Mouse (Mus musculus): ENCODE measurements around the gene Olfr214. TPM values are rescaled to one million over a fixed set of nuclear protein-coding genes. Genes with fewer than 3 reads are reported as not detected.
"Not testable (repeated sequence)": the region's sequence is repeated elsewhere in the genome, so short reads cannot be mapped to it uniquely, and the experiment has no call there.

Gene Olfr214
- not detected in 2 replicates for polyA plus RNA-seq (2014; fragmentation: Nextera tagmentation; extraction: Ambion mirVana)

DNA sequence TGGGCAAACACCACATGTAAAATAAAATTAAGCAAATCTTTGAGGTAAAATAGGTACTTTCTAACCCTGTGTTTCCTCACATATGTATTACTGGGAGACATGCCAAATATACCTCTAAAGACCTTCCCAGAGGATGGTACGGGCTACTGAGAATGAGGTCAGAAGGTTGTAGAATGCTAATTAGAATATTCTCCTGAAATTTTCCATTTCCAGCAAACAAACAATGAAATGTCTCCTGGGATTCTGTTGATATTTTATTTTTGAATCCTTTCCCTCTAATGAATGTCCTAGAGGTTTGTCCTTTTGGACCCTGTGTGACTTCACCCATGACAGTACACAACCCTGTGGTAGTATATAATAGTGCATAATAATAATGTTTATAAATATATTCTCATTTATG, at the start of gene Olfr214:
TSS of gene Olfr214 (plus strand) at position 301 of the 400 bp plus-strand sequence.
- Histone ChIP-seq H3K36me3 (ENCODE audit: control insufficient read depth, insufficient read depth, low read length) (no peaks in the 10 kb centered on the region), H3K9ac (ENCODE audit: low read depth, low read length) (no peak within 1 kb of the TSS), H3K9me3 (ENCODE audit: control insufficient read depth, low read length) (no peaks in the 10 kb centered on the region), H3K27me3 (replicated peaks; ENCODE audit: control insufficient read depth, insufficient read depth, low read length) (no peaks in the 10 kb centered on the region), H3K27ac (replicated peaks; ENCODE audit: low read depth, low read length) (no peak within 1 kb of the TSS), H3K4me3 (ENCODE audit: low read depth, low read length) (no peak within 1 kb of the TSS), H3K4me1 (ENCODE audit: control insufficient read depth, insufficient read depth, low read length) (peaks cover 4% of the 10 kb centered on the region; the same call in 1 of the 2 replicates), H3K4me2 (ENCODE audit: low read depth, low read length) (no peak within 1 kb of the TSS)
- 40% methylated on average over 1 of the region's 1 CpGs for WGBS
- DNase-seq (ENCODE audit: low spot score) (no peak), ATAC-seq (ENCODE audit: low read depth) (no peak)

DNA sequence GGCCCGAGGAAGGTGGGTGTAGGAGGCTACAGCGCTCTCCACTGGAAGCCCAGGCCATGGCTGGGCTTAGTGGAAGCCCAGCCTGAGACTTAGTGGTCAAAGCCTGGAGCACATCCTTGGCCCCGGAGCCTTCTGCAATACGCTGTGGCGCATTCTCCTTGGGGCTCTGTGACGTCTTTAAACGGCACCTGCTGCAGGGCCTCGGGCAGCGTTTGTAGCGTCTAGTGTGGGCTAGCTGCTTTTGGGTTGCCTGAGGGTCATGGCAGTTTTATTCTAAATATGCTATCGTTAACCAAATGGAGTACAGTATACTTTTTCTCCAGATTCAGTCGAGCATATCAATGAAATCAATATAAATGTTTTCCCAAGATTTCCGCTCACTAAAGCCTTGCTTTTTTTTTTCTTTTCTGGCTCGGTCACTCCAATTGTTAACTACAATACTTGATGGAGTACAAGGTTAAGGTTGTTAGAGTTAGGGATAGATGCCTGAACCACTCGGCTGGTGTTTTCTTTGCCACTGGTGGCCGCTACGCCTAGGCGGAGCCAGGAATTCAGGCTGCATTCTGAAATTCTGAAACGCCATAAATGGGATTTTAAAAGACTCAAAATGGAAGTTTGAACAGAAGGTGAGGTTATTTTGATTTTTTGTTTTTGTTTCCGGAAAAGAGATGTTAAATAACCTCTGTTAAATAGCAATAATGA, 47.6 kb upstream of the Olfr214 start, which contains the start of gene Olfr212:
TSS of gene Olfr212 (plus strand) at position 215 of the 702 bp plus-strand sequence.
- not testable (repeated sequence) for H3K4me1 ChIP-seq (ENCODE audit: control insufficient read depth, insufficient read depth, low read length); ATAC-seq (ENCODE audit: low read depth); H3K27me3 ChIP-seq (replicated peaks; ENCODE audit: control insufficient read depth, insufficient read depth, low read length); H3K9ac ChIP-seq (ENCODE audit: low read depth, low read length); H3K36me3 ChIP-seq (ENCODE audit: control insufficient read depth, insufficient read depth, low read length); H3K4me3 ChIP-seq (ENCODE audit: low read depth, low read length); H3K4me2 ChIP-seq (ENCODE audit: low read depth, low read length); DNase-seq (ENCODE audit: low spot score); H3K27ac ChIP-seq (replicated peaks; ENCODE audit: low read depth, low read length)
- H3K9me3 ChIP-seq (ENCODE audit: control insufficient read depth, low read length): peaks cover 11% of the 10 kb centered on the region; the same call in 1 of the 2 replicates
- 92% methylated on average over 19 of the region's 20 CpGs for WGBS

DNA sequence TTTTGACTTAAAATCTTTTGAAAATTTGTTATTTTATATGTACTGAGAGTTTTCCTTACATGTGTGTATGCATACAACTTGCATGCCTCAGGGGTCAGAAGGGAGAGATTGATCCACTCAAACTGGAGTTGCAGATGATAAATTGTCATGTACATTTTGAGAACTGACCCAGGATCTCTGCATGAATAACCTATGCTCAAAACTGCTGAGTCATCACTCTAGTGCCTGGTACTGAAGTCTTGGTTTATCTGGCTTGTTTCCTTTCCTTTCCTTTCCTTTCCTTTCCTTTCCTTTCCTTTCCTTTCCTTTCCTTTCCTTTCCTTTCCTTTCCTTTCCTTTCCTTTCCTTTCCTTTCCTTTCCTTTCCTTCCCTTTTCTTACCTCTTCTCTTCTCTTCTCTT, 39.2 kb upstream of the Olfr214 start:
- H3K9ac ChIP-seq (ENCODE audit: low read depth, low read length): no peak overlapping the region
- H3K4me1 ChIP-seq (ENCODE audit: control insufficient read depth, insufficient read depth, low read length): no peaks in the 10 kb centered on the region
- no peak overlapping the region for H3K4me3 ChIP-seq (ENCODE audit: low read depth, low read length)
- no peak for ATAC-seq (ENCODE audit: low read depth)
- H3K27ac ChIP-seq (replicated peaks; ENCODE audit: low read depth, low read length): no peak overlapping the region
- no peak overlapping the region for H3K4me2 ChIP-seq (ENCODE audit: low read depth, low read length)
- no peak for DNase-seq (ENCODE audit: low spot score)
- H3K27me3 ChIP-seq (replicated peaks; ENCODE audit: control insufficient read depth, insufficient read depth, low read length): no peaks in the 10 kb centered on the region
- no peaks in the 10 kb centered on the region for H3K36me3 ChIP-seq (ENCODE audit: control insufficient read depth, insufficient read depth, low read length)
- H3K9me3 ChIP-seq (ENCODE audit: control insufficient read depth, low read length): no peaks in the 10 kb centered on the region

DNA sequence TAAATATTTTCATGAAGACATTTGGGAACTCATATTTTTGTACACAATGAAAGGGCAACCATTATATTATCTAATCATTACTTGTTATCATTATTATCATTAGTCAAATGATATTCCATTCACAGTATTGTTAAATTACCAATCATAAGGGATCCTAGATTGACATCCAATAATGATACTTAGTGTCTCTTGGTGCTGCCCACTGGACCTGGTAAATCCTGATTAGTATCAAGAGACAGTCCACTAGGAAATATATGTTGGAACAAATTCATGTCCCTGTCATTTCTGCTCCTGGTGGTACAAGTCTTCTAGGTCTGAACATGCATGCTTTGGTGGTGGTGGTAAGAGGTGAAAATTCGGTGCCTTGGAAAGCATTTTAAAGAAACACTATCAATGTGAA, 15.9 kb upstream of the Olfr214 start, which contains the start of gene Olfr213:
TSS of gene Olfr213 (plus strand) at position 301 of the 400 bp plus-strand sequence.
- Histone ChIP-seq H3K27ac (replicated peaks; ENCODE audit: low read depth, low read length) (no peak within 1 kb of the TSS), H3K4me1 (ENCODE audit: control insufficient read depth, insufficient read depth, low read length) (no peaks in the 10 kb centered on the region), H3K9me3 (ENCODE audit: control insufficient read depth, low read length) (no peaks in the 10 kb centered on the region), H3K36me3 (ENCODE audit: control insufficient read depth, insufficient read depth, low read length) (no peaks in the 10 kb centered on the region), H3K4me3 (ENCODE audit: low read depth, low read length) (no peak within 1 kb of the TSS), H3K9ac (ENCODE audit: low read depth, low read length) (no peak within 1 kb of the TSS), H3K4me2 (ENCODE audit: low read depth, low read length) (no peak within 1 kb of the TSS), H3K27me3 (replicated peaks; ENCODE audit: control insufficient read depth, insufficient read depth, low read length) (no peaks in the 10 kb centered on the region)
- WGBS: 81% methylated on average over 1 of the region's 1 CpGs
- ATAC-seq (ENCODE audit: low read depth) (no peak), DNase-seq (ENCODE audit: low spot score) (no peak)

DNA sequence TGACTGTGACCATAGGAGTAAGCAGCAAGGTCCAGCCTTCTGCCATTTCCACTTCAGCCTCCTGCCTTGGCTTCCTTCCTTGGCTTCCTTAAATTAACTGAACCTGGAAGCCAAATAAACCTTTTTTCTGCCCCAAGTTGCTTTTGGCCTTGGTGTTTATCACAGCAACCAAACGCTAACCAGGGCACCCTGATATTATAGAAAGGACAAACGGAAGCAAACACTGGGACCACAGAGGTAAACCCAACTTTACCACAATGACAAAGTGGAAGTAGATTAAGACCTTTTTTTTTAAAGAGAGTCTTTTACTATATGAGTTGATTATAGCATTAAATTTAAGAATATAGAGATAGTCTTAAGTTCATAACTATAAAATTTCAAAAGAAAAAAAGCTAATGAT, 11.5 kb upstream of the Olfr214 start:
- no peak for DNase-seq (ENCODE audit: low spot score)

DNA sequence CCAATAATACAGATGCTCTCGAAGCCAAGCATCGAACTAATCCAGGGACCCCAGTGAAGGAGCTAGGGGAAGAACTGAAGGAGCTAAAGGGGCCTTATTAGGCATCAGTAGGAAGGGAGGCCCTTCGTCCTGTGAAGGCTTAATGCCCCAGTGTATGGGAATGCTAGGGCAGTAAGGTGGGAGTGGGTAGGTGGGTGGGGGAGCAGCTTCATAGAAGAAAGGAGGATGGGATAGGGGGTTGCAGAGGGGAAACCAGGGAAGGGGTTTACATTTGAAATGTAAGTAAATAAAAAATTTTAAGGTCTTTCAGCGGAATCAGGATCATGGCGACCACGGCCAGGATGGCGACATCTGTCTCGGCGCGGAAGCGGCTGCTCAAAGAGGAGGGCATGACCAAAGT, 3.2 kb upstream of the Olfr214 start, which contains the start of gene Gm5580:
TSS of gene Gm5580 (plus strand) at position 301 of the 400 bp plus-strand sequence.
- DNase-seq (ENCODE audit: low spot score); H3K27me3 ChIP-seq (replicated peaks; ENCODE audit: control insufficient read depth, insufficient read depth, low read length); ATAC-seq (ENCODE audit: low read depth); H3K36me3 ChIP-seq (ENCODE audit: control insufficient read depth, insufficient read depth, low read length); H3K9ac ChIP-seq (ENCODE audit: low read depth, low read length); H3K4me3 ChIP-seq (ENCODE audit: low read depth, low read length); H3K4me2 ChIP-seq (ENCODE audit: low read depth, low read length); H3K27ac ChIP-seq (replicated peaks; ENCODE audit: low read depth, low read length); H3K9me3 ChIP-seq (ENCODE audit: control insufficient read depth, low read length); H3K4me1 ChIP-seq (ENCODE audit: control insufficient read depth, insufficient read depth, low read length): not testable (repeated sequence)
- WGBS: 96% methylated on average over 11 of the region's 11 CpGs

More for the DNA sequence above, 11.5 kb upstream of the Olfr214 start:
- Histone ChIP-seq H3K9ac (ENCODE audit: low read depth, low read length) (no peak overlapping the region), H3K9me3 (ENCODE audit: control insufficient read depth, low read length) (no peaks in the 10 kb centered on the region), H3K4me3 (ENCODE audit: low read depth, low read length) (no peak overlapping the region), H3K27me3 (replicated peaks; ENCODE audit: control insufficient read depth, insufficient read depth, low read length) (no peaks in the 10 kb centered on the region), H3K27ac (replicated peaks; ENCODE audit: low read depth, low read length) (no peak overlapping the region), H3K4me1 (ENCODE audit: control insufficient read depth, insufficient read depth, low read length) (no peaks in the 10 kb centered on the region), H3K36me3 (ENCODE audit: control insufficient read depth, insufficient read depth, low read length) (no peaks in the 10 kb centered on the region), H3K4me2 (ENCODE audit: low read depth, low read length) (no peak overlapping the region)
- WGBS: 87% methylated on average over 2 of the region's 2 CpGs
- ATAC-seq (ENCODE audit: low read depth): no peak

DNA sequence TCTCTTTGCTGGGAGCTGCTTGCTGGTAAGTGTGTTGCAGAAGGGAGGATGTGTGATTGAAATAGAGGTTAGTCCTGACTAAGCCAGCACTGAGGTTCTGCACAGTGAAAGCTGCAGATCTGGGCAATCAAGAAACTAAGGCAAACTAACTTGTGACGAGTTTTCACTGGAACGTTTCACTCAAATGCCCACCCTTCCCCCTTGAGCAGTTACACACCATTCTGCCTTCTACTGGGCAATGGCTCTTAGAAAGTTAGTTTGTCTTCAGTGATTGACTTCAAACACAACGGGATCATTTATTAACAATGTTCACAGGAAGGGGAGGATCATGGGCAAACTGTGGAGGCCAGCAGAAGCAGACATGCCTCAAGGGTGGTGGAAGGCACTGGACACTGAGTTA, 917 bp downstream of the Olfr214 start:
- no peak overlapping the region for H3K9ac ChIP-seq (ENCODE audit: low read depth, low read length)
- WGBS: 64% methylated on average over 3 of the region's 3 CpGs
- ATAC-seq (ENCODE audit: low read depth): no peak

DNA sequence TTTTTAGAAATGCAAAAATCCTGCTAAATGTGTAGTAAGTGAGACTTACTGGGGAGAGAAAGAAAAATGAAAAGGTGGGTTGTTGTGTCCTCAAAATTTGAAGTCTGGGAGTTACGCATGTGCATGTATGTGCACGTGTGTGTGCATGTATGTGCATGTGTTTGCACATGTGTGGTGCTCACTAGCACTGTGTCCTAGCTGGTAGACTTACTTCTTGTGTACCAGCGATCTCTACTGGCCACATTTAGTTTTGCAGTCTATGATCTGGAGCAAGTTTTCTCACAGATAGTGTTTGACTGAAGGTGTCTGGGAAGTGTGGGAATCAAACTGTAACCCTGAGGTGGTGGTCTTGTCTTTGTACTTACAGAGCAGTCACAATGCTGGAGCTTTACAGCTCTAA, 15.8 kb downstream of the Olfr214 start:
- WGBS: 25% methylated on average over 3 of the region's 3 CpGs
- Histone ChIP-seq H3K9me3 (ENCODE audit: control insufficient read depth, low read length) (no peaks in the 10 kb centered on the region), H3K27ac (replicated peaks; ENCODE audit: low read depth, low read length) (no peak overlapping the region), H3K9ac (ENCODE audit: low read depth, low read length) (no peak overlapping the region), H3K36me3 (ENCODE audit: control insufficient read depth, insufficient read depth, low read length) (no peaks in the 10 kb centered on the region), H3K4me1 (ENCODE audit: control insufficient read depth, insufficient read depth, low read length) (no peaks in the 10 kb centered on the region), H3K4me3 (ENCODE audit: low read depth, low read length) (no peak overlapping the region), H3K27me3 (replicated peaks; ENCODE audit: control insufficient read depth, insufficient read depth, low read length) (no peaks in the 10 kb centered on the region), H3K4me2 (ENCODE audit: low read depth, low read length) (no peak overlapping the region)
- peak; percentile 40 for DNase-seq (ENCODE audit: low spot score)
- no peak for ATAC-seq (ENCODE audit: low read depth)

More for the DNA sequence above, 917 bp downstream of the Olfr214 start:
- no peak for DNase-seq (ENCODE audit: low spot score)
- Histone ChIP-seq H3K4me3 (ENCODE audit: low read depth, low read length) (no peak overlapping the region), H3K9me3 (ENCODE audit: control insufficient read depth, low read length) (no peaks in the 10 kb centered on the region), H3K36me3 (ENCODE audit: control insufficient read depth, insufficient read depth, low read length) (no peaks in the 10 kb centered on the region), H3K27ac (replicated peaks; ENCODE audit: low read depth, low read length) (no peak overlapping the region), H3K27me3 (replicated peaks; ENCODE audit: control insufficient read depth, insufficient read depth, low read length) (no peaks in the 10 kb centered on the region), H3K4me2 (ENCODE audit: low read depth, low read length) (no peak overlapping the region), H3K4me1 (ENCODE audit: control insufficient read depth, insufficient read depth, low read length) (peaks cover 4% of the 10 kb centered on the region; the same call in 1 of the 2 replicates)

DNA sequence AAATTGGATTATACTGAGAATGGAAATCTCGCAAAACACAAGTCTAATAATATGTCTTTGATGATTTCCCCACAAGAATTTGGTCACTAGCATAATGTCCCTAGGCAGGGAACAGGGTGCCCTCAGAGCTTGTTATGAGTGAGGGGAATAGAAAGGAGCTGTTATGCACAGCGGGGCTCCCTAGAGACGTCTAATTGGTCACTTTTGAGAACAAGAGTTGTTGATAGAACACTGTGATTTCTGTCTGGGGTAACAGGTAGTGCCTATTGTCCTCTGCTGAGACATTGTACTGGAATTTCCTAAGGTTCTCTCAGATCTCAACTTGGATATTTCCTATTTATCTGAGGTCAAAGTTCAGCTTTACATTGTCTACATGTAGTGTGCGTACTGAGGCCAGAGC, 30.1 kb downstream of the Olfr214 start, which contains the start of gene Olfr215:
TSS of gene Olfr215 (minus strand) at position 101 of the 400 bp plus-strand sequence.
- WGBS: 60% methylated on average over 4 of the region's 4 CpGs
- Histone ChIP-seq H3K4me2 (ENCODE audit: low read depth, low read length) (no peak within 1 kb of the TSS), H3K4me1 (ENCODE audit: control insufficient read depth, insufficient read depth, low read length) (no peaks in the 10 kb centered on the region), H3K27me3 (replicated peaks; ENCODE audit: control insufficient read depth, insufficient read depth, low read length) (no peaks in the 10 kb centered on the region), H3K9me3 (ENCODE audit: control insufficient read depth, low read length) (no peaks in the 10 kb centered on the region), H3K36me3 (ENCODE audit: control insufficient read depth, insufficient read depth, low read length) (no peaks in the 10 kb centered on the region), H3K27ac (replicated peaks; ENCODE audit: low read depth, low read length) (no peak within 1 kb of the TSS), H3K4me3 (ENCODE audit: low read depth, low read length) (no peak within 1 kb of the TSS), H3K9ac (ENCODE audit: low read depth, low read length) (no peak within 1 kb of the TSS)
- ATAC-seq (ENCODE audit: low read depth) (no peak), DNase-seq (ENCODE audit: low spot score) (peak; percentile 3)

All from embryonic facial prominence, embryonic 14.5 days (tissue).